Mouse (Mus musculus) ZHBTc4 (cell line): ENCODE results near the gene Mocs2.

Experiments
- DNase-seq: peaks from one replicate; pipeline ENCODE4 v3.0.0-alpha.2; 2011; ENCODE audit warnings: low read depth, low spot score

Gene Mocs2

DNA sequence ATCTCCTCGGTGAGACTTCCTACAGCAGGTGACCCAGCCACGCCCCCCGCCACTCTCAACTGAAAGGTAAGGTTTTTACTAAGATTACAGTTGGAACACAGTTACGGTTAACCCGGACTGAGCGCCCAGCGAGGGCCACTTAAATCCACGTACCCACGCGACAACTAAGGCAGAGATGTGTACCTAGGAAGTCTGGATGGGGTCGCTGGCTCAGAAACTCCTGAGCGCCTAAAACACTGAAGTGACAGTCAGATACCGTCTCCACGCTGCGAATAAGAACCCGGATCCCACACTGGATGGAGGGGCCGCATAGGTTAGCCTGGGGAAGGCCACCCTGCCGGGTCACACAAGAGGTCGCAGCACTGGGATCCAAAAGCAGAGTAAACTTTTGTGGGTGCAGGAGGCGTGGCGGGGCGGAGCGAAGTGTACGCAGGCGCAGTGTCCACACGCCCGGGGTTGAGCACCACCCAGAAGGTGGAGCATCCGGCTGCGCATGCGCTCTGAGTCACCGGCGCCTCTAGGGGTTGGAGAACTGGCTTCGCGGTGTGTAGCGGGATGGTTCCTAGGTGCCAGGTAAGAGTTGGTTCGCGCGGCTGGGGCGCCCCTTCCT lies at the start of gene Mocs2:
Gene Mocs2 (plus strand): TSS at position 486 of the 610 bp plus-strand sequence.
- peak; percentile 95 for DNase-seq

DNA sequence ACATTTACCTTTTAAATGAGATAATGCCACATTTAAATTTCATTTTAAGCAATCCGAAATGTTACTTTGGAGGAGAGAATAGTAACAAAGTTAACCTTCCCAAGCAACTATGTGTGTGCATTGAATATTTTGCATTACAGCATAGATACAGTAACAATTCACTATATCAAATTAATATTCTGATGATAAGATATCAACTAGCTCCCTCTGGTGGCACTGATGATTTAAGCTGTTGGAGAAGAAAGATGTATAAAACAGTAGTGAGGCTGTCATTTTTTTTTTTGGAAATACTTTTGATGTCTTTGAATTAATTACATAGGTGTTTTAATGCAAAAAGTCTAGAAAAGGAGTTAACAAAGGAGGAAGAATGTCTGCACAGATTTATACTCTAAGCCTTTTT lies 26.5 kb upstream of the Mocs2 start:
- no peak for DNase-seq

DNA sequence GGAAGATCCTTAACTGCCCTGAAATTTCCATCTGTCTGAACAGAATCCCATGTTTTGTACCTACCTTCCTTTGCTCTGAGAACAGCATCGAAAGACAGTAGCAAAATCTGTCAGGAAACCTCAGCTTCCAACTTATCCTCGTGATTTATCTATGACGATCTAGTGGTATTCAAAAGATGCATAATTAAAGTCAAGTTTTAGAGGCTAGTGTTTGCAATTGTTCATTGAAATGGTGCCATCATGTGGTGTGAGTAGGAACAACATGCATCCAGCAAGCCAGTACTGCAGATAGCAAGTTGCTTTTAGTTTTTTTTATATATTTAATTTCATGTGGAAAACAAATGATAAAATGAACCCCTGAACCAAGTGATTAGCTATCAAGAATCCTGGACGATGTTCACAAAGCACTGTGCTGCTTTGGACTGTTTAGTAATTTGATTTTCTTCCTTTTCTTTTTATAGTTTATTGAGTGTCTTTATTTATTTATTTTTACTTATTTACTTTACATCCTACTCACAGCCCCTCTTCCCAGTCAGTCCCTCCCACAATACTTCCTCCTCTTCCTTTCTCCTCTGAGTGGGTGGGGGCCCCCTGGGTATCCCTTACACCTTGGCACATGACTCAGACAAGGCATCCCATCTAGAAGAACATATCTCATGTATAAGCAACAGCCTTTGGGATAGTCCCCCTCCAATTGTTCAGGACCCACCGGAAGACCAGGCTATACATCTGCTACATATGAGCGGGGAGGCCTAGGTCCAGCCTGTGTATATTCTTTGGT lies 24.6 kb upstream of the Mocs2 start:
- peak; percentile 58 for DNase-seq

DNA sequence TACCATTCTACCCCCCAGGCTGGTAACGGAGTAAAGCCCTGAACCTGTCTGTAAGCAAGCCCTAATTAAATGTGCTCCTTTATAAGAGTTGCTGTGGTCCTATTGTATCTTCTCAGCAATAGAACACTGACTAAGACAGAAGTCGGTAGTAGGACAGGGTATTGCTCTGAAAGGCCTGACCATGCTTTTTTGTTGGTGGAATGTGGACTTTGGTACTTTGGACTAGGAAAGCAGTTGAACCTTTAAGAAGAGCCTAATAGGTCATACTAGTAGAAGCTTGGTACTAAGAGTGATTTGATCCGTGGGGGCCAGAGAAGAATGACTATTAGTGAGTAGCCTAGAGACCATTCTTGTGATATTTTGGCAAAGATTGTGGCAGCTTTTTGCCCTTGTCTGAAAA lies 16.2 kb upstream of the Mocs2 start:
- no peak for DNase-seq

DNA sequence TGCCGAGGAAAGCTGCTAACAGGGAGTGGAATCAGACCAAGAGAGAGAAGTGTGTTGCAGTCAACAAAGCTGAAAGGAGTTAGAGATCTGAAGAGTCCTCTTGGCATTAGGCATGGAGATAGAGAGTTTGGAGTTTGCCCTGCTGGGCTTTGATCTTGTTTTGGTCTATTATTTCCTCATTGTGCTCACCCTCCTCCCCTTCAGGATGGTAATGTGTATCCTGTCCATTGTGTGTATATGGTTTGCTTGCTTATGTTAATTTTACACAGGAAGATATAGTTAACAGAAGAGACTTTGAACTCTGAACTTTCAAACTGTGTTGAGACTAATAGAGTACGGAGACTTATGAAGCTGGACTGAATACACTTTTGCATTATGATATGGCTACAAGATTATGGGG lies 15.1 kb upstream of the Mocs2 start:
- no peak for DNase-seq

DNA sequence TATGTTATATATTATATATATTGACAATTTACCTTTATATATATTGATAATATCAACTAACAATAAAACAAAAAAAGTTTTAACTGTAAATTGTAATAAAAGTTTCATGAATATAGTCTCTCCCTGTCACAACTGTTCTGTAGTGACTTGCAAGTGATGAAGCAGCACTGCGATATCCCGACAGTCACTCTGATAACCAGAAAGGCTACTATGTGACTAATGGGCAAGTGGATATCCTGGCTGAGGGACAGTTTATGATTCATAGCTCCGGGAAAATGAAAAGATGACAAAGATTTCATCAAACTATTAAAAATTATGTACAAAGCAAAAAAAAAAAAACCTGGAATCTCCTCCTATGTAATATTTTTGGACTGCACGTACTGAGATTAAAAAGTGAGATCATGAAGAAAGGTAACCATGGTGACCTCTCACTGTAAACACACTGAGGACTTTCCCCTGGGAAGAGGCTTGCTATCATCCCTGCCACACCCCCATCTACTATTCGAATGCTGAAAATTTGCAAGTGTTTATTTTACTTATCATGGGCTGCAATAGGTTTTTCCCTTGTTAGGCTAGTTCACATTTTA lies 8.3 kb upstream of the Mocs2 start:
- DNase-seq = no peak

DNA sequence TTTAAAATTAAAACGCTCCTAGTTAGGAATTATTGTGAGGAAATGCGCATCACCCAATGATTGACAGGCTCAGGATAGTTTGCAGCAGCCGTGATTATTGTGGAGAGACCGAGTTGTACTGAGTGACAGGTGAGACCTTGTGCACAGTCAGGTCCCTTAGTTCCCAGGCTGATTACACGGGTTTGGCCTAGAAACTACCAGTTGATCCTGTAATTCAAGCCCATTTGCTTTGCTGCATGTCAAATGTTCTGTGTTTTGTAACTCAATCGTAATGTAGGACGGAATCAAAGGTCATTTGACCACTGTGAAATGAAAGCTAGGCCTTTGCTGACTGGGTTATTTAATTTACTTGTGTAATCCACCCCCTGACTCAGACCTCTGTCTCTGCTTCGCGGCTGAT lies 477 bp downstream of the Mocs2 start:
- DNase-seq = peak; percentile 26

DNA sequence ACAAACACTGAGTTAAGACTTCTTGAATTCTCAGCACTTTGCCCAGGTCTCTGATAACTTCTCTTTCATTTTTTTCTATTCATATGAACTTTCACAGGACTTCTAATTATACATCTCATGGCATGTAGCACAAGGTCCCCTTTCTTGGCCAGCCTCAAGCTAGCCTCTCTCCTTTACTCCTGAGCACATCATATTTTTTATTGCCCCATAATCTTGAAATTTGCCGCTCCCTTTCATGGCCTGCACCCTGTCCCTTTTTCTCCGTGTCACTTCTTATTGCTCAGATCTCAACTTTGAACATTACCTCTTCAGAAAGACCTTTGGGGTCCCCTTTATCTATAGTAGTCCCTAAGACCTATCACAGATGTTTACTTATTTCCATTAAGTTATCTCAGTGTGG lies 4.8 kb downstream of the Mocs2 start:
- DNase-seq = no peak

DNA sequence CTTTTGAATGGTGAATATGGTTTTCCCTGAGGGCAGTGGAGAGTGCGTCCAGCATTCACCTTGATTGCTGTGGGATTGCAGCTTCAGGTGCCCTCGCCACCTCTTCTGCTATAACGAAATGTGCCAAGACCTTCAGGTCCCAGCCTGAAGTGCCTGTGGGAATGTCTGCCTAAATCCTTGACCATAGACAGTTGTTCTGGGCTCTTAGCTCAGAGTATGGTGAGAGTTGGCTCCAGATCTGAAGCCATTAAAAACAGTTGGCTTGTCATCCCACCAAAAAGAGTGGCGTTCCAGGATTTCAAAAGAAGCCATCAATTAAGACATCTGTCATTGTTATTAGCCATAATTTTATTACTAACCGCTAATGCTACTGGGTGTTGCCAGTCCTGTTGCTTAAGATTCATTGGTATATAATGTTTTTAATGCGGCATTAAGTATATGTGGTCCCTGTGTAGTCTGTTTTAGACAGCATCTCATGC lies 7.4 kb downstream of the Mocs2 start:
- no peak for DNase-seq

DNA sequence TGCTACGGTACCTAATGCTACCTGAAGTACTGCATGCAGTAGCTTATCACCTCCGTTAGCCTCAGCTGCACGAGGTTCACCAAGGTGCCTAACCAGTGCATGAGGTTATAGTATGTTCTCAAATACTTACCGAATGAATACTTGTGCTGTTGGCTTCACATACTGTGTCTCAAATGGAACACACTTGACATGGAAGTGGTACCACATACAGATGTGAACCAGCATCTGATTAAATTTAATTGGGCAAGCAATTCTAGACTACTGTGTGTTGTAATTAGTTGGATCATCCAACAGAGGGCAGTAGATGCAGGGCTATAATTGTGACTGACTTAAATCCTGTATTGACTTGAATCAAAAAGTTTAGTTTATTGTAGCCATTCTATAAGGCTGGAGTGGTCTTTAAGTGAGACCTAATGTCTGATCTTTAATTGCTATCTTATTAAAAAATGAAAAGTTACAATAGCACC lies 13.4 kb downstream of the Mocs2 start:
- DNase-seq = peak; percentile 56

DNA sequence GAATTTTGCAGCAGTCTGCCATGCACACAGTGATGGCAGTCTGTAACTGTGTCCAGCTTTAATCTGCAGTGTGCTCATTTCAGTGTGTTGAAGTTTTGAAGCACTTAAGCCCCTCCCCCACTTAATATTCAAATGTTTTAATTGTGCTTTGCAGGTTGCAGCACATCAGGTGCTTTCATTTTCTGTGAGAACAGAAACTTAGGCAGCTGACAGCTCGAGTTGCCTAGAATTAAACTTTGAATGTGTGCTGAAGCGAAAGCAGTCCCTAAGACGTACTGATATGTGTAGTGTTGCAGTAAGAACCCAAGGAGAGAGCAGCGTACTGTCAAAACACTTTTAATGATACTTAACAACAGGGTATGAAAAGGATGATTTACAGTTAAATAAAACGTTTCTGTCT lies 14.7 kb downstream of the Mocs2 start:
- DNase-seq = no peak

DNA sequence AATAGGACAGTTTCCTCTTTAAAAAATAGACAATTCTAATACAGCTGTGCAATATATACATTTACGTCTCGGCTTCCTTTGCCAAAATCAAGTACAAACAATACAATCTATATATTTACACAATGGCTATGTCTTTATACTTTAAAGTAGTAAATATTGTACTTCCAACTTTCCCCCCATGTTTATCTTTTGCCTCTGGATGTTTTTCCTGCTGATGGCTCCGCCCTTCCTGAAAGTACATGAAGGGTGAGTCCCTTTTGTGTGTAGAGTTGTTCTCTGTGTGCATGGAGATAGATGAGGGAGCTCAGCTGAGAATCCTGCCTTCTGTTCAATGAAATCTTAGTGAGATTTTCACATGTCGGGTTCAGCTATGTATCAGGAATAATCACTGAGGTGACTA lies 15.3 kb downstream of the Mocs2 start:
- DNase-seq = no peak

DNA sequence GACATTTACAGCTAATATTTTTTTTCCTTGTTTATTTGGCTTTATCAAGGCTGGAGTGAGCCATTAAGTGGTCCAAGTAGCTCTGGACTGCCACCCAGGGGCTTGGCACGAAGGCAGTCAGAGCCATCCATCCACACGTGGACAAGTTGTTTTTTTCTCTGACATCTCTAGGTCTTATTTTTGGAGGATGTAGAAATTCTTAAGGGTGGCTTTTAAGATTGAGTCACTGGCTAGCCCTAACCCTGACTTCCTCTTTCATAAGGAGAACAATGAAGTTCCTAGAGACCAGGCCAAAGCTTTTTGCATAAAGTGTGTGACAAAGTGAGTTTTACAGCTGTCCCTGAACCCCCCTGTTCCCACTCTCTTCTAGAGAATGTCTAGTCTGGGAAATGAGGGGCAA lies 16.5 kb downstream of the Mocs2 start:
- DNase-seq = no peak

DNA sequence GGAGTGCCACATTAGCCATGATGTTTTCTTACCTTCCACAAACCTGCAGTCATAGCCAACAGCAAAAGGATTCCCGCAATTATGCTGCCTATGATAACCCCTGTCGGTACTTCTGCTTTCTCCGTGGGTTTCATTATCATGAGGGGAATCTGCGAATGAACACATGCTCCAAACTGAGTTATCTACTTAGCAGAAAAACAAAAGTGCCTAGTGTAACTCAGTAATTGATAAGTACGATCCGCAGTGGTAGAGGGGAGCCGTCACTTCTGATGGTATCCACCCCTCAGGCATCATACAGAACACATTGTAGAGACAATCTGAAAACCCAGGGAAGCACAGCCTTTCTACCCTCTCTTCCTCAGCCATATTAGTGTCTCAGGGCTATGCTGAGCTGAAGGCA lies 19.0 kb downstream of the Mocs2 start:
- no peak for DNase-seq

DNA sequence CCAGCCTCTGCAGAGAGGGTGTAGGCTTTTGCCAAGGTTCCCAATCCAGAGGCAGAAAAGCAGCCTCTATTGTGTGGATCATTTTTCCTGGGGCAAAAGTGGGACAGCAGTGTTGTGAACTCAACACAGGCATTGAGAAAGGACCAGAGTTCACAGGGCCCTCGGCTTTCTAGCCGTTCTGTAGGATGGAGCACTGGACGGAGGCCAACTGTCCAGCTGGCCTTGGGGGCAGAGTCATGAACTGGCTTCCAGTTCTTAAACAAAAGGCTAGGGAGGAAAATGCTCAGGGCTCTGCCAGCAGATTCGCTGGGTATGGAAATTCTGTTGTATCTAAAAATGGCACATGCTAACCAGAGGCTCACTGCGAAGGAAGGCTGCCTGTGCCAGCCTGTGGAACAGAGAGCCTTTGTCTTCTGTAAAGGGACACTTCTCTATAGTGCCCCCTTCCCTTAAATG lies 20.5 kb downstream of the Mocs2 start:
- DNase-seq = no peak

DNA sequence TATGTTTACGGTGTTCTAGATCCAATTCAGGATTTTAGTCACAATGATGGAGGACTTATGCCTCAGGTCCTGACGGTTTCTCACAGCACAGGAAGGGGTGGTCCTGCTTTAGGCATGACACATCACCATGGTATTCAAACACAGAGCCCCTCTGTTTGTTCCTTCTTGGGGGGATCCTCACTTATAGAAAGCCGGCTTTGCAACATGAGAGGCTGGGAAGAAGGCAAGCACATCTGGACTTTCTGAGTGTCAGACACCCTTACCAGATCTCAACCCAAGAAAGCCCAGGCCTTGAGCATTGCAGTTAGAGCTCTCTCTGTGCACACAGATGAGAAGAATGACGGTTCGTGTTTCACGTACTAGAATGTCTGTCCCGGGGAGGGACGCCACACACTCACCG lies 21.1 kb downstream of the Mocs2 start:
- DNase-seq = no peak

DNA sequence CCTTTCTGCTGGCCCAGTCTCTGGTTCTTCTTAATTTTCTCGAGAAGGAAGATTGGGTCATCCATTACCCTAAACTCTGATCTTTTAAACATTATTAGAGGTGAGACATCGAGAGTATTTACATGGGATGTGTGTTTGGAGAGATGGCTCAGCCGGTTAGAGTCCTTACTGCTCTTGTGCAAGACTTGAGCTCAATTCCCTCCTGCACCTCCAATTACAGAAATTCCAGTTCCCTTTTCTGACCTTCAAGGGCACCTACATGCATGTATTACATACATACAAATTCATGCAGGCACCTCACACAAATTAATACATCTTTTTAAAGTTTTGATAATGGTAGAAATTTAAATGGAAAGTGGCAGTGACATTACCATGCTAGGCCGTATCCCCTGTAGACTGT lies 22.5 kb downstream of the Mocs2 start:
- no peak for DNase-seq

DNA sequence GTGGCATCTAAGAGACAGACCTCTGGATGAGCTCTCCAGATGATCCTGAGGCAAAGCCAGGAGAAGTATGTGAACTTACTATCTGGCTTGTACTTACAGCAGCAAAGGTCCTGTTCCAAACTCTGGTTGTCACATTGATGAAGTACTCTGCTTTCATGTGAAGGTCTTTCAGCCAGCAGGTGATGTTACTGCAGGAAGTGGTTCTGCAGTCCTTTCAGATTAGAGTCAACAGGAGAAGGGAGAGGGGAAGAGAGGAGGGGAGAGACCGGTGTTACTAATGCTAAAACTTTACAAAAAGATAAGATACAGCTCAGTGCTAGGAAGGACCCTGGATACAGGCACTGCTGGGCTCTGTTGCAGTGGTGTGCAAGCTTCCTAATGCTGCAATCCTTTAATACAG lies 25.3 kb downstream of the Mocs2 start:
- no peak for DNase-seq

DNA sequence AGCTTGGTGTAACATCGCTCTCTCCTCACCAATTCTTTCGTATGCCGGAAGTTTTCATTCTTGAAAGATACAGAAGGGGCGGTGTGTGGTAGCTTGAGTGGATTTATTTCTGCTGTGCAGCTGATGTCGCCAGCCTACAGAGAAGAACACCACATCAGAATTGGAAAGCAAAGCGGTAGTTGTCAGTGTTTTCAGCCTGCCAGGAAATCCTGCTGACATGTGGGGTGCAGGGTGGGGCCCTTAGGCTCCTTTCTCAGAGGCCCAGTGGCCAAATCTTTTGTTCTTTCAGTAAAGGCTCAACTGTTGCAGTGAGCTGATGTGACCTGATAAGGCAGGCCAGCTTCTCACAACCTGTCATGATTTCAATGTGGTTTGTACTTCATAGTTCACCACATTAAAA lies 27.8 kb downstream of the Mocs2 start:
- DNase-seq = no peak

DNA sequence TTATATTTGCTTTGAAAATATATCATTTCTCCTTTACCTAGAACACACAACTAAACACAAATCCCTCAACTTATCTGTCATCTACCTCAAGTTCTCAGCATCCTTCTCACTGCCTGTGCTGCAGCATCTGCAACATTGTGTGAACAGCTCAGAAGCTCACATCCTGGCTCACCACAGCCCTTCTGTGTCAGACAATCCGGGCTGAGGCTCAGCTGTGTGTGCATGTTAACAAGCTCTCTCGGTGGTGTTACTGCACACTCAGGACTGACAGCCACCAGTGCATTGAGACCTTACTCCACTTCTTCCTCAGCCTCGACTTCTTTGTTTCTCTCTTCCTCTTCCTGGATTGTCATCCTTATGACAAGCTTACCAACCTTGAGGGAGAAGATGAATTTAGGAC lies 30.9 kb downstream of the Mocs2 start:
- no peak for DNase-seq

DNA sequence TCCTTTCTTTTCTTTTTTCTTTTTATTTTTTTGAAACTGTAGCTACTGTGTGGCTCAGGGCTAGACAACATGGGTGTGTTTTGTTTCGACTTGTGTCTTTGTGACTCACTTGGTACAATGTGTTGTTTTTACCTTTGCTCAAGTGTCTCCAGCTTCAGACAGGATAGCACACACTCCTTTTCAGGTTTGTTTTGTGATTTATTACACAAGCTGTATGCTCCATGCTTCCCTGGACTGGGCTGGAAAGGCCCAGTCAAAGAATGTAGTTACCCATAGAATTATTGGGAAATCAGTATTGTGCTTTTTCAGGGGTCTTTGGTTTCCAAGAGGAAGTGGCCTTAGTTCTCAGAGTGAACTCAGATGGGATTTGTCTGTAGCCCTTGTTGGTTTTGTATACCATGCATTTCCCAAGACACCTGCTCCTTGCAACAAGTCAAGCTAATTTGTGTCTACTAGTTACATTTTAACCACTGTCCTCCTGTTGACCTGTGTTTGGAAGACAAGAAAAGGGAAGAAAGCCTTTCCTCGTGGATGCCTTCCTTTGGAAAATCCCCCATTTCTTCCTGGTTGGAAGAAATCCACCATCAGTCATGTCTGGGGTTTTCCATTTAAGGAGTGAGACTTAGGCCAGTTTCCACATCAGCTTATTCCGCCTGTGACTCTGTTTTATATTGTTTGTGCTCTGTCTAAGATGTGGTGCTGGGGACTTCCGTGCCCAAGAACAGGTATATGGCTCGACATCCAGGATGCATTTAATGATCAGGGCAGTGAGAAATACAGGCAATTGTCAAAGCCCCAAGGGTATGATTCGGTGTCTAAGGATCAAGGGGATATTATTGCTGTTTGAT lies 34.5 kb downstream of the Mocs2 start:
- DNase-seq = no peak

DNA sequence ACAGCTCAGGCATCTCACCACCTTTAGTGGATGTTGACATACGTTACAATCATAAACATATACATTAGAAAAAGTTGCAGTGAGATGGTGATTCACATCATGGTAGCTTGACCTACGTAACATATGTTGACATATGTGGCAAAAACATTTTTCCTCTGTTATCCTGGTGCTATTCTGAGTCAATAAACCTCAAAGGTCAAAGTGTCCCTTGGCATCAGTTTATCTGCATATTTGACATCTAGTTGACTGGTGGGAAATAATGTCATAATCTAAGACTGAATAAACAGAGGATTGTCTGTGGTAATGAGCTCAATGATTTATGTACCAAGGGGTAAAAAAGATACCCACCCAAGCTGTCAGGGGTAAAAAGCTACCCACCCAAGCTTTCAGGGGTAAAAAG lies 35.1 kb downstream of the Mocs2 start:
- DNase-seq = no peak
